Comparison of ENCODE assay signal across 20 mouse cellular contexts in genomic region chr2:3629096-3629495, GRCm38 (mm10).
"Had no signal": no experiment of that assay in that cellular context is flagged by ENCODE, and none has a peak within 500 bp of the region (broad histone marks: within the 10 kb centered on the region; RNA-seq: fewer than 3 reads in every experiment).

No protein-coding gene starts in this region.

- H3K9me3 ChIP-seq: hindbrain, embryonic 12.5 days; limb, embryonic 10.5 days; liver, embryonic 12.5 days had no signal

- H3K4me1 ChIP-seq: heart, embryonic 10.5 days; heart, embryonic 12.5 days; hindbrain, embryonic 10.5 days; hindbrain, embryonic 12.5 days; limb, embryonic 10.5 days; limb, embryonic 12.5 days; liver, embryonic 12.5 days had no signal

- H3K36me3 ChIP-seq: heart, embryonic 10.5 days; heart, embryonic 12.5 days; hindbrain, embryonic 10.5 days; hindbrain, embryonic 12.5 days; limb, embryonic 10.5 days; limb, embryonic 12.5 days; liver, embryonic 12.5 days had no signal

- H3K4me2 ChIP-seq: heart, embryonic 12.5 days; hindbrain, embryonic 12.5 days; hindbrain, embryonic 14.5 days; limb, embryonic 12.5 days; liver, embryonic 12.5 days had no signal

- ATAC-seq: hindbrain, embryonic 16.5 days; inflammation-experienced regulatory T-cells, adult 6 months; intestine, postnatal 0 days; liver, embryonic 12.5 days had no signal

- H3K4me3 ChIP-seq: gastrocnemius, adult 2 months; heart, adult 2 months; heart, embryonic 10.5 days; heart, embryonic 12.5 days; hindbrain, embryonic 10.5 days; hindbrain, embryonic 12.5 days; layer of hippocampus, adult 2 months; left cerebral cortex, adult 2 months; limb, embryonic 10.5 days; limb, embryonic 12.5 days; liver, embryonic 12.5 days had no signal

- H3K27ac ChIP-seq: gastrocnemius, adult 2 months; heart, adult 2 months; heart, embryonic 10.5 days; hindbrain, embryonic 10.5 days; hindbrain, embryonic 12.5 days; hindbrain, embryonic 14.5 days; layer of hippocampus, adult 2 months; left cerebral cortex, adult 2 months; limb, embryonic 10.5 days; limb, embryonic 12.5 days; liver, embryonic 12.5 days; liver, embryonic 14.5 days had no signal

- DNase-seq: gastrocnemius, adult 2 months; gastrocnemius, postnatal 10 days; gastrocnemius, postnatal 25 days; heart, adult 2 months; heart, postnatal 10 days; kidney, adult 18-20 months had no signal

- H3K27me3 ChIP-seq: heart, embryonic 12.5 days; hindbrain, embryonic 12.5 days; limb, embryonic 12.5 days; liver, embryonic 12.5 days had no signal

- H3K9ac ChIP-seq: heart, embryonic 12.5 days; hindbrain, embryonic 12.5 days; hindbrain, embryonic 14.5 days; limb, embryonic 12.5 days; liver, embryonic 12.5 days; liver, embryonic 14.5 days had no signal
